Mouse (Mus musculus) CH12.LX (cell line): Measurements from ENCODE around the gene Ube2i.

Experiments
- CHD1 ChIP-seq: IDR thresholded peaks from 2 replicates; pipeline ENCODE4 v1.6.1; 2012; ENCODE audit warnings: low read depth, low read length, improper control_type of control experiment, inconsistent platforms
- CHD2 ChIP-seq: IDR thresholded peaks from 2 replicates; pipeline ENCODE4 v1.6.1; 2011; ENCODE audit warnings: low read length, improper control_type of control experiment
- CTCF ChIP-seq, 2 experiments: IDR thresholded peaks in 1 of 2; conservative IDR thresholded peaks in 1 of 2; 2 replicates each; pipeline ENCODE4 v1.5.1; 2011 to 2012; ENCODE audit warnings: low read depth in 2 of 2, low read length in 2 of 2, improper control_type of control experiment in 1 of 2, inconsistent platforms in 1 of 2, mild to moderate bottlenecking in 1 of 2, moderate library complexity in 1 of 2
- EP300 ChIP-seq: IDR thresholded peaks from 2 replicates; pipeline ENCODE4 v1.6.1; 2011; ENCODE audit warnings: low read length, improper control_type of control experiment
- HCFC1 ChIP-seq: IDR thresholded peaks from 2 replicates; pipeline ENCODE4 v1.6.1; 2012; ENCODE audit warnings: low read depth, mild to moderate bottlenecking, inconsistent platforms, low read length, improper control_type of control experiment
- JUND ChIP-seq: conservative IDR thresholded peaks from 2 replicates; pipeline ENCODE4 v1.6.1; 2011; ENCODE audit warnings: low read depth, low read length, improper control_type of control experiment
- KAT2A ChIP-seq: IDR thresholded peaks from 2 replicates; pipeline ENCODE4 v1.6.1; 2012; ENCODE audit warnings: low read length, improper control_type of control experiment, inconsistent platforms; ENCODE audit not compliant: insufficient replicate concordance
- MAX ChIP-seq: IDR thresholded peaks from 2 replicates; pipeline ENCODE4 v1.6.1; 2011; ENCODE audit warnings: low read length, improper control_type of control experiment
- NRF1 ChIP-seq: IDR thresholded peaks from 2 replicates; pipeline ENCODE4 v1.6.1; 2014; ENCODE audit warnings: low read depth, mild to moderate bottlenecking, inconsistent platforms, low read length, improper control_type of control experiment, moderate library complexity
- PAX5 ChIP-seq: IDR thresholded peaks from 2 replicates; pipeline ENCODE4 v1.6.1; 2012; ENCODE audit warnings: low read length, inconsistent platforms, mixed read lengths
- POLR2A ChIP-seq: IDR thresholded peaks from 2 replicates; pipeline ENCODE4 v1.6.1; 2011; ENCODE audit warnings: low read depth, mild to moderate bottlenecking, improper control_type of control experiment, low read length
- POLR2AphosphoS2 ChIP-seq: IDR thresholded peaks from 2 replicates; pipeline ENCODE4 v1.6.1; 2011; ENCODE audit warnings: low read depth, low read length, improper control_type of control experiment
- SMC3 ChIP-seq: IDR thresholded peaks from 2 replicates; pipeline ENCODE4 v1.6.1; 2011; ENCODE audit warnings: low read depth, low read length, improper control_type of control experiment
- USF1 ChIP-seq: IDR thresholded peaks from 2 replicates; pipeline ENCODE4 v1.6.1; 2014; ENCODE audit warnings: low read depth, mild to moderate bottlenecking, inconsistent platforms, low read length, improper control_type of control experiment

DNA sequence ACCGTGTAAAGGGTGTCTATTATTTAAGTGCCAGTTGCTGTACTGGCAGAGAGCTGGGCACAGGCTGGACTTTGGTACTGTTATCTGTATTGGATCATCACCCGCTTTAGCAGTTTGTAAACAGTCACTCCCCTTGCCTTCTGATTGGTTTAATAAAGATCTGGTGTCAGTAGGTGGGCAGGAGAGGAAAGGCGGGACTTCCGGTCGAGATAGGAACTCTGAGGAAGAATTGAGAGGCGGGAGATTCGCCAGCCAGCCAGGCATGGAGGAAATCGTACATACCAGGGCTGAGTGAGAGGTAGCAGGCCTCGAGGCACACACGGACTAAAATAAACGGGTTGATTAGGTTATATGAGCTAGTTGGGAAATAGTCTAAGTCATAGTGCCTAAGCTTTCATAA lies 7.7 kb upstream of the Ube2i start:
- TF ChIP-seq MAX (peak; percentile 71), POLR2A (peak; percentile 53; the same call in 1 of the 2 replicates), CTCF (conservative IDR thresholded peaks at IDR 0.05 in 1 of 2, IDR thresholded peaks at IDR 0.05 in 1 of 2; ENCODE audit: low read depth in 2 of 2, low read length in 2 of 2) (no peak), CHD2 (no peak), SMC3 (no peak), KAT2A (no peak), NRF1 (no peak), CHD1 (no peak), EP300 (no peak), PAX5 (no peak), HCFC1 (peak; percentile 49), JUND (no peak), POLR2AphosphoS2 (no peak), USF1 (no peak)
